Mouse (Mus musculus): ENCODE measurements around the gene Dusp15. TPM values are rescaled to one million over a fixed set of nuclear protein-coding genes. Genes with fewer than 3 reads are reported as not detected.

Gene Dusp15
- polyA plus RNA-seq, 1 experiment from 2014 or later, result 7.2 TPM

DNA sequence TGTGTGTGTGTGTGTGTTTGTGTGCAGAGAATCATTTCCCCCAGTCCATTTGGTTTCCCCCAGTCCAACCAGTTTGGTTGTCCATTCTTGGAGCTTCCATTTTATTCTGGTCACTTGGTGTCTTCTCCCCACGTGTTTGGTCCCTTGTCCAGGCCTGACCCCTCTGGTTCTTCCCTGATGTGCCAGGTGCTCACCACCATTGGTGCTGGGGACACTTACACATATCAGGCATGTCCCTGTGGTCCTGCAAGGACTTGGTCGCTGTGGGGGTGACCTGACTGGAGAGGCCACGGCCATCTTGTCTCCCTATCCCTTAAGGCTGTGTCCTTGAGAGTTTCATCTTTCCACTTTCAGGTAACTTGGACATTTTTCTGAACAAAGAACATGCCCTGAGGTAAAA lies 54.6 kb downstream of the Dusp15 start:
- H3K36me3 ChIP-seq, result peaks cover 16% of the 10 kb centered on the region
- no peak overlapping the region for H3K4me3 ChIP-seq
- H3K4me2 ChIP-seq, result no peak overlapping the region
- H3K4me1 ChIP-seq (replicated peaks), result no peaks in the 10 kb centered on the region
- H3K9ac ChIP-seq, result no peak overlapping the region
- H3K9me3 ChIP-seq, result no peaks in the 10 kb centered on the region
- no peak overlapping the region for H3K27ac ChIP-seq
- no peak for ATAC-seq (ENCODE audit: low FRiP score)
- H3K27me3 ChIP-seq, result no peaks in the 10 kb centered on the region
- 91% methylated on average over 3 of the region's 3 CpGs for WGBS

DNA sequence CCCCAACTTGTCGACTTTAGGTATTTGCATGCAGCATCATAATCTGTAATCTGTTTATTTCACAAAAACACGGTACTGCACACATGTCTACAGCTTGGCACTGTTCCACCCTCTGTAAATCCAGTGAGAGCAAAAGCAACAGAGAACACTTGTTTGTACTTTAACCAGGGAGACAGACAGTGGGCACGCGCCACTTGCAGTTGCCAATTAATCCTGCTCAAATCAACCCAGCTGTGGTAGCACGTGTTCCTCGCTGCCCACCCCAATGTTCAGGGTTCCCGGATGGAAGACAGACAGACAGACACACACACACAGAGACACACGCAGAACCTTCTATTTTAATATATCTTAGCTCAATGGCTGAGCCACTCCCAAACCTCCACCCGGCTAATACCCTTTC lies 55.7 kb downstream of the Dusp15 start:
- Histone ChIP-seq H3K27me3 (no peaks in the 10 kb centered on the region), H3K36me3 (peaks cover 24% of the 10 kb centered on the region), H3K9me3 (no peaks in the 10 kb centered on the region), H3K4me3 (no peak overlapping the region), H3K4me1 (replicated peaks) (no peaks in the 10 kb centered on the region), H3K4me2 (no peak overlapping the region), H3K9ac (no peak overlapping the region), H3K27ac (no peak overlapping the region)
- no peak for ATAC-seq (ENCODE audit: low FRiP score)
- 93% methylated on average over 9 of the region's 9 CpGs for WGBS

Other genes starting within 250 kb of the Dusp15 start
- 68.7 and 87.0 TPM in 2 replicates for gene Id1, start 215.4 kb downstream of the Dusp15 start, polyA plus RNA-seq (2015; fragmentation: Nextera tagmentation; extraction: Ambion mirVana)
- gene Cox4i2, start 197.5 kb downstream of the Dusp15 start, polyA plus RNA-seq (2015; fragmentation: Nextera tagmentation; extraction: Ambion mirVana), result 4.6 and 5.4 TPM in 2 replicates
- gene Bcl2l1, start 120.0 kb downstream of the Dusp15 start, polyA plus RNA-seq (2015; fragmentation: Nextera tagmentation; extraction: Ambion mirVana), result 173 and 179 TPM in 2 replicates
- gene Tpx2, start 103.7 kb downstream of the Dusp15 start, polyA plus RNA-seq (2015; fragmentation: Nextera tagmentation; extraction: Ambion mirVana), result 21.9 and 24.8 TPM in 2 replicates
- gene Mylk2, start 40.3 kb downstream of the Dusp15 start, polyA plus RNA-seq (2015; fragmentation: Nextera tagmentation; extraction: Ambion mirVana), result not detected in 2 replicates
- gene Foxs1, start 18.5 kb downstream of the Dusp15 start, polyA plus RNA-seq (2015; fragmentation: Nextera tagmentation; extraction: Ambion mirVana), result 3.3 and 3.8 TPM in 2 replicates
- gene Ttll9, start 10.8 kb upstream of the Dusp15 start, polyA plus RNA-seq (2015; fragmentation: Nextera tagmentation; extraction: Ambion mirVana), result 5.0 and 5.5 TPM in 2 replicates
- gene Pdrg1, start 63.7 kb upstream of the Dusp15 start, polyA plus RNA-seq (2015; fragmentation: Nextera tagmentation; extraction: Ambion mirVana), result 189 and 197 TPM in 2 replicates
- gene Xkr7, start 80.2 kb upstream of the Dusp15 start, polyA plus RNA-seq (2015; fragmentation: Nextera tagmentation; extraction: Ambion mirVana), result 1.7 and 2.0 TPM in 2 replicates
- 1.3 and 1.9 TPM in 2 replicates for gene Ccm2l, start 114.3 kb upstream of the Dusp15 start, polyA plus RNA-seq (2015; fragmentation: Nextera tagmentation; extraction: Ambion mirVana)
- 1.7 and 2.2 TPM in 2 replicates for gene Hck, start 156.8 kb upstream of the Dusp15 start, polyA plus RNA-seq (2015; fragmentation: Nextera tagmentation; extraction: Ambion mirVana)
- gene Tm9sf4, start 209.6 kb upstream of the Dusp15 start, polyA plus RNA-seq (2015; fragmentation: Nextera tagmentation; extraction: Ambion mirVana), result 77.2 and 79.3 TPM in 2 replicates